Mouse (Mus musculus) c-Kit-positive CD71-positive TER-119-negative erythroid progenitor cells, embryonic 14.5 days (primary cell): Measurements from ENCODE around the gene Akap13.

Source experiments
- DNase-seq: peaks from one replicate; pipeline ENCODE4 v3.0.0-alpha.2; 2013; ENCODE audit warnings: low read depth

Gene Akap13

DNA sequence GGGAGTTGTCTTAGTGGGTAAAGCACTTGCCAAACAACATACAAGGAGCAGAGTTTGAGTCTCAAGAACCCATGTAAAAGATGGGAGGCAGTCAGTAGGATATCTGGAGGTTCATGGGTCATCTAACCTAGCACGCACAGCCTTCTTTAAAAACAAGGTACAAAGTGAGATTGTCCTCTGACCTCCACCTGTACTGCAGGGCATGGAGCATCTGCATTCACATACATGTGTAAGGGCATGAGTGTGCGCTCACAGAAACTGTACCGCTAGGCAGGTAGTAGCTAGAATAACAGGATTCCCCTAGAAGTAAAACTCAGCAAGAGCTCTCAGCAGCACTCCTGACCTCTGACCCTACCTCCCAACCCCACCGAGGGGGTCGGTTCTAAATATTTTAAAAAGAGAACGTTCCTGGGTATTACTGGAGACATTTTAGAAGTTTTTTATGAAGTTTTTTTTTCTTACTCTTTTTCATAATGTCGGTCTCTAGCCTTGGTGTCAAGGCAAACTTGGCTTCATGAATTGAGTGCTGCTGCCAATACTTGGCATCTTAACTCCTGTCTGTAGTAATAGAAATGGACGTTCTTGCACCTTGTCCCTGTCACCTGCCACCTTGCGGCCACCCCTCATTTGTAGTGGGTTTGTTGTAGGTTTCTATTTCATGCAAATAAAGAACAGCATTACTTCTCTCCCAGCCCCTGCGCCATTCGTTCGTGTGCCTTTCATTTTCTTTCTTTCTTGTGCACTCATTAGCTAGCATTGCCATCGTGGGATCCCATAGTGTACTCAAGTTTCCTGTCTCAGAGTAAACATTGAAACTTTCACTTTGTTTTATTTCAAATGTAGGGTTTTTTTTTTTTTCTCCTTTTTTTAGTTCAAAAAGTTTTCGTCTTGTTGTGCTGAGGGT lies 61.6 kb downstream of the Akap13 start:
- no peak for DNase-seq

DNA sequence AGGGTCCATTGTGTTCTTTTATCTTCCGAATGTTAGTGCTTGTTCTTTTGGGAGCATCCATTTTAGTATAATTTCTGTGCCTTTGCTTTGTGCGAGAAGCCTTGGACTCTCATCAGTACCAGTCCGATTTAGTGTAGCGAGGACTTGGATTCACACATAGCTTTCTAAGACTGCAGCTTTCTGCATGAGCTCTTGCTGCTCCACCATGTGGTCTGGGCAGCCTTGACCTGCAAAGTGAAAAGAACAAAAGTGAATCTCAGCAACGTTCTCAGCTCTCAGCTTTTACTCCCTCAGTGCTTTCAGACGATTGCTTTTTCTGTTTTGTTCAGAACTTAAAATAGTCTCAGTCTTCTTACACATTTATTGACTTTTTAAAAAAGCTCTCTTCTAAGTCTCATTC lies 65.2 kb downstream of the Akap13 start:
- DNase-seq: no peak

DNA sequence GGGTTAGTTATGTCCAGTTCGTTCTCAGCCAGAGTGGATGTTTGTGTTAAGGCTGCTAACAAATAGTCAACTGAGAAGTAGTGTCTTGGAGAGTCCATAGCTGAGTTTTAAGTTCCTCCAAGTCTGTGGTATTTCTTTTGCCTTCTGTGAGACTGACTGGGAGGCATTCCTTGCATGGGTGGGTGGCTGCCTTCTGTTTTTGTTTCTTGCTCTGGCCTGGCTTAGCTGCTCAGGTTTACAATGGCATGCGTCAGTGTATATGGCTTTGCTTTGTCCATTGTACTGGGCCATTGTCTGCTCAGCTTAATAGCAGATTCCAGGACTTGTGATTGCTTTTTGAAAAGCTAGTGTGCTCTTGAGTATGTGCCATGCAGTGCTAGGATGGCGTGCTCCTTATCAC lies 65.9 kb downstream of the Akap13 start:
- DNase-seq: no peak

DNA sequence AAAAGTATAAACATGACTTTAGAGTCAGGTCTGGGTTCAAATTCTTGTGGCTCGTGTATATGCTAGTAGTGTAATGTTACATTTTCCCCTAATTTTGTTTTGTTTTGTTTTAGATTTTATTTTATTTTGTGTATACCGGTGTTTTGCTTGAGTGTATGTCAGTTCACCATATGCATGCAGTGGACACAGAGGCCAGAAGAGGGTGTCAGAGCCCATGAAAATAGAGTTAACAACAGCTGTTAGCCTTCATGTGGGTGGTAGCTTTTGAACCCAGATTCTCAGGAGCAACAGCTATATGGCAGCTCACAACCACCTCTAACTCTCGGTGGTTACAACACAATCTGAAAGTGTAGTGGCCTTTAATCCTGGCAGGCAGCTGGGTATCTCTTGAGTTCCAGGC lies 66.9 kb downstream of the Akap13 start:
- DNase-seq: no peak

DNA sequence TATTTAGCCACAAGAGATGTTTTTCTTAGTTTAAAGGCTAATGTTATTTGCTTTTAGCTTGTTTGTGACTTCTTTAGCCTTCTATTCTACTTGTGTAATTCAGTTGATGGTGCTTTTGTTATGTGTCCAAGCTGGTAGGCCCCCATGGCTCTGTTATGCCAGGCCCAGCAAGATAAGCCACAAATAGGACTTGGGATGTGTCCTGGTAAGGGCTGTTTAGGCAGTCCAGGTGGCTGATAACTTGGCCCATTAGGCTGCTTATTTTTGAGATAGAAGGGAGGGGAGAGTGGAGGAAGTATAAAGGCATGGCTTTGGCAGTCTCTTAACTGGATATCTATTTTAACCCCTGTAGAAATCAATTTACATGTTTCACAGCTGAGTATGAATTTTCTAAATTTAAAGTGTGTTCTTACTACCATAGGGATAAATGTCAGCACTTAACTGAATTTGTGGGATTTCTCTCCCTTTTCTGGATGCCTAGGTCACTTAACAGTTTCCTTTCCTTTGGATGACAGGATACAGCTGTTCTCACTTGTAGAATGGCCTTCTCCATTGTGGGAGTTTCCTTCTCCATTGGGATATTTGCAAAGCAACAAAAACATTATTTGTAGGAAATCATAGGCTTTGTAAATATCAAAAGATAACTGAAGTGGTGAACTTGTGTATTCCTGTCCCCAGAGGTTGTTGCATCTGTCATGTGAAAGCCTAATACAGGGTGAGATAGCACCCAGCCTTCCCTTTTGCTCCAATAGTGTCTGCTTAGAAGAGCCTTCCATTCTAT lies 69.6 kb downstream of the Akap13 start:
- DNase-seq: no peak

DNA sequence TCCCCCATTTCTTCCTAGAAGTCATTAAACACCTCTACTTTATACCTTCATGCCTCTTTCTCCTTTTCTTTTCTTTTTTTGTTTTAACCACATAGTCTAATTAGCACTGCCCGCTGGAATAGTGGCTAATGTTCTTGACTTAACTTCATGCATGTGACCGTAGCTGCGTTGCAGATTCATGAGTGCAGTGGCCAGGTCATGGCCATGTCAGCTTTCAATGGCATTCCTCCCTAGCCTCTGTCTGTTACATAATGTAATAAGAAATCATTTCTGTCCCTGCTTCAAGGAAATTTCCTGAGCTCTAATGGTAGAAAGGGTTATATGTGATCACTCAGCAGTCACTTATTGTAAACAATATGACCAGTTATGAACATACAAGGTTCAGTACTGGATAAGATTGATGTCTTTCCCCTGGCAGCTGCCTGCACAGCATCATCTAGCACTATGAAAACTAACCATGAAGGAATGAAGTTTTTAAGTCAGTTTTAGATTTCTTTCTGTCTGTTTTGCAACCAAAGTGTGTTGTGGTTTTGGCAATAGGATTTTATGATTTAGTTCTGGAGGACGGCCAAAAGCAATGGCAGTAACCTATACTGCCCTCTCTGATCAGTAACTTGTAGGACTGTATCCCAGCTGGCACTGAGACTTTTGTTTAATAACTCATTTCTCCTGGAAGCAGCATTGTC lies 70.5 kb downstream of the Akap13 start:
- no peak for DNase-seq

DNA sequence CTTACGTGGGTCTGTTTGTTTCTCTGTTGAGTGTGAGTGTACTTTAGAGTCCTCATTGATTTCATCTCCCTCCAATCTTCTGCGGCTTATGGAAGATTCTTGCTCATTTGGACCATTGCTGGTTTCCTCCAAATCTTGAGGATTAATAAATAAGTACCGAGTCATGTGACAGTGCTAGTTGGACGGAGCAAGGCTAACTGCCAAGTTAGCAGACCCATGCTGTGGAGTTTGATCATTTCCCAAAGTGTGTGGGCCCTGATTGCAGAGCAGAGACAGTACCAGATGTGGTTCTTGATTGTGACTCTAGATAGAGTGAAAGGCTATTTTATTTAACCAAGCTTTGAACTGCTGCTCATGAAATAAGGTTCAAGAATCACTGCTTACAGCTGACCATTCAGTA lies 73.4 kb downstream of the Akap13 start:
- DNase-seq: no peak

DNA sequence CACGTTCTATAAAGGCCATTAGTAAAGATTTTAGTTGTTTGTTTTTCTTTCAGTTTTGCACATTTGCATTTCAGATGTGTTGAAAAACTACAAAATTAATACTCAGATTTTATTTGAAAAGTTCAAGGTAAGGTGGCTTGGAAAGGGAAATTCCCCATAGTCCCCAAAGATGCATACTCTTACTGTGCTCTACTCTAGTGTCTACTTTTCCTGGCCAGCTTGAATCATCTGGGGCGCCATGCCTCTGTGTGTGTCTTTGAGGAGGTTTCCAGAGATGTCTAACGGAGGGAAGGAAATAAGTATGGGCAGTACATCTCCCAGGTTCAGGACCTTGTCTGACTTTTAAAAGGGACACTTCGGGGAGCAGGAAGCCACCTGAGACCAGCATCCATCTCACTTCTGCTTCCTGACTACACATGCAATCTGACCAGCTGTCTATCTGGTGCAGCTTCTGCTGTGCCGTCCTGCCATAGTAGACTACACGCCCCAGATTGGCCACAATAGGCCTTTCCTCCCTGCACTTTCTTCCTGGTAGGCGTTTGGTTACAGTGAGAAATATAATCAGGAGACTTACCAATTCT lies 74.6 kb downstream of the Akap13 start:
- no peak for DNase-seq

DNA sequence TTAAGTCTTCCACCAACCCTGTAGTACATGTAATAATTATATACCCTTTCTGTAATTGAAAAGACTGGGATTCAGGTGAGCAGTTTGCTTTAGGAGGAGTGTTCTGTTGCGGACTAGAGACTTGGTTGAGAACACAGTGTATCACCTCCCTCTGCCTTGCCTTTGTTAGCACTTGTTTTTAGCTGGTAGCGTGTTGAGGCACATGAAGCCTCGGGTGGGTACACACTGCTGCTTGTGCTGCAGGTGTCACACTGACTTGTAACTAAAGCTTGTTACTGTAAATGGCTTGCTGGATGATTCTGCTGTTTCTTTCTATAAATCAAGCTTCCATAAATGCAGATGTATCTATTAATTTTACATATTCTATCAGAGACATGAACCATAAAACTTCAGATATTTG lies 75.3 kb downstream of the Akap13 start:
- no peak for DNase-seq

DNA sequence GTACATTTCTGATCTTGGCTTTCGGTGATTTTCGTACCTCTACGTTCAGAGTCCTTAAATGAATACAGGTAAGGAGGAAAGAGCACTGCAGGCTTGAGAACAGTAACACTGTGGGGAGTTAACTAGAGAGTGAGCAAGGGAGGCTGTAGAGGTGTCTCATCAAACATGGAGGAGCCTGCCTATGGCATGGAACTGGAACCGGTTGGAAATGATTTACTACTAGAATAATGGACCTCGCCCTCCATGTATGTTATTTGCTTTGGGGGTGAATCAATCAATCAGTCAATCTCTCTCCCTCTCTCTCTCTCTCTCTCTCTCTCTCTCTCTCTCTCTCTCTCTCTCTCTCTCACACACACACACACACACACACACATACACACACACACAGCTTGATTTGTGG lies 77.7 kb downstream of the Akap13 start:
- DNase-seq: no peak

DNA sequence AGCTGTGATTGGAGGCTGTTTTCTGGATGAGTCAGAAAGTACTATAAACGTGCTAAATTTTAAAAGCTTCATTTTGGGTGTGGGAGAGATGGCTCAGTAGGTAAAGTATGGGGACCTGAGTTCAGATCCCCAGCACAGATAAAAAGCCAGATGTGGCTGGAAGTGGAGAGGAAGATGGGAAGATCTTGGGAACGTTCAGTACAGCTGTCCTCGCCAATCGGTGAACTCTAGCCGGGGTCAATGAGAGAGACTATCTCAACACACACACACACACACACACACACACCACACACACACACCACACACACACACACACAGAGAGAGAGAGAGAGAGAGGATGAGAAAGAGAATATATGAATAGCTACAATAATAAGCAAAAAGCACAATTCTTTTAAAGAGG lies 81.0 kb downstream of the Akap13 start:
- no peak for DNase-seq

DNA sequence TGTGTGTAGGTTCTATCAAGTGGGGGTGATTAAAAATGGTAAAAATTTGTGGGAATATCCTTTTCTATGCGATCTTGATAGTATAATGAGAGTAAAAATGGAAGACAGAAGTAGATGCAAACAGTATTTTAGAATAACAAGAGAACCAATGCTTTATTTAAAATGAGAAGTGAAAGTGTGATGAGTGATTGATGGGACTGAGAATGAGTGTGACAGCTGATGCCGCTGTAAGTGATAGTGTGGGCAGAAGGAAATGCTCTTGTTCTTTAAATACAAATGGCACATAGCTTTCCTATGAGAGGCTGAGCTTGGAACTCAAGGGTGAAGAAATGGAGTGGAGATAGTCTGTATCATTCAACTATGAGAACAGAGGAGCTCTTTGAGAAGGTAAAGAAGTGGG lies 82.2 kb downstream of the Akap13 start:
- no peak for DNase-seq

DNA sequence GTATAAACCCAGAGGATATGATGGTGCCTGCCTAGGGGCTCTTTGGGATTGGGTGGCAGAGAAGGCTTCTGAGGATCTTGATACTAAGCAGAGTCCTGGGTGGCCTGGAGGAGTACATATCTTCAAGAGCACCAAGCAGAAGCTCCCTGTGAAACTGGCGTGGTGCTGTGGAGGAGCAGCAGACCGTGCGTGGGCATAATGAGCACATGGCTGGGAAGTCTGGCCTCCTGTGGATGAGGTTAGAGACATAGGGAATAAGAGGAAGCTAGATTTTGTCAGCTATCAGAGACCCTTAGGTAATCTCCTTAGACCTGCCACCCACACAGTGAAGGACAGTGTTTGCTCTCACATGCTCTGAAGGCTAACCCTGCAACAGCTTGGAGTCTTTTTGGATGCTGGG lies 83.2 kb downstream of the Akap13 start:
- no peak for DNase-seq

DNA sequence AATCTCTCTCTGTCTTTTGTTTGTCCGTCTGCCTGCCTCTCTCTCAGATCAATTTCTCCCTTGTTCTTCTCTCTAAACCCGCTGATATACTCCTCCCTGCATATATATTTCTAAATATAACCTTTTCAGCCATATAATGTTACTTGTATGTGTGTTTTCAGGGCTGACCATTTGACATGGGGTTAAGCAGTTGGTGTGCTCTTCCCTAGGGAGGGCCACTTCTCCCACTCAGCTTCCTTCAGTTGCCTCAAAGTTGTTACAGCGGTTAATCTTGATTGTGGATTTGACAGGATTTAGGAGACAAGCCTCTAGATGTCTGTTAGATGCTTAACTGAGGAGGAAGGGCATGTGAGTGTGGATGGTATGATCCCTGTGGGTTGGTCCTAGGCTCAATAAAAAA lies 83.8 kb downstream of the Akap13 start:
- DNase-seq: no peak

DNA sequence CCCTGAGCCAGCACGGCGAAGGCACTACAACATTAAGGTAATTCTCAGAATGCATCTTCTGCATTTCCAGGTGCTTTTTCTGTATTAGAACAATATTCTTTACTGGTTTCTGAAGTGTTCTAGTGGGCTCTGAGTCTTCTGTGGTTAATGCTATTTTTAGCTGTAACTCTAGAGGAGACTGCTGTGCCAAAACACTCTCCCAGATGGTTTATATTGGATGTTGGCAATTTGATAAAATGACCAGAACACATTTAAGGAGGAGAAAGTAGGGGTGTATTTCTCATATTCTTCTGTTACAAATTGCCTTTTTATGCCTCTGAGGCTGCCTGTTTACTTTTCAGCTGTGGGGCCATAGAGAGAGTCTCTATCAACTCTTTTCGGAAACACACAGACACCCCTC lies 94.5 kb downstream of the Akap13 start:
- DNase-seq: no peak

DNA sequence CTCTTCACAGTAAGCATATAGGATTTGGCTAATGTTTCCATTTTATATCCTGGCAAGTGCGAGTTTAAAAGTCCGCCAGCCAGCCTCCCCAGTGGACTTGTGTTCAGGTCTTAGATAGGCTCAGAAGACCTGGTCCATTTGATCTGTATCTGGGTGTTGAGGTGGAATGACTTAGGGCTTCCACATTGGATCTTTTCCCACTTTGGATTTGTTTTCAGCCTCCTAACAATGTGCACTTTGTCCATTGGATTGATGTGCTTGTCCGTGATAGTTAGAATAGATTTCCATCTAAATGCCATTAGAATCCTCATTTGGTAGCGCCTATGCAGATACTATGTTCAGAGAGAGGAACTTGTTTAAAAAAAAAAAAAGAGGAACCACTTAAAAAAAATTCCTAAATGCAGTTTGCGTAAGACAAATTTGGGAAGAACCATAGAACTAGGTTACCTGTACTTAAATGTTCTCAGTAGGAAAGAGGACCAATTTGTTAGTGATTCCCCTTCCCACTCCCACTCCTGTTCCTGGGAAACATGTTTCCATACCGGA lies 95.5 kb downstream of the Akap13 start:
- no peak for DNase-seq

DNA sequence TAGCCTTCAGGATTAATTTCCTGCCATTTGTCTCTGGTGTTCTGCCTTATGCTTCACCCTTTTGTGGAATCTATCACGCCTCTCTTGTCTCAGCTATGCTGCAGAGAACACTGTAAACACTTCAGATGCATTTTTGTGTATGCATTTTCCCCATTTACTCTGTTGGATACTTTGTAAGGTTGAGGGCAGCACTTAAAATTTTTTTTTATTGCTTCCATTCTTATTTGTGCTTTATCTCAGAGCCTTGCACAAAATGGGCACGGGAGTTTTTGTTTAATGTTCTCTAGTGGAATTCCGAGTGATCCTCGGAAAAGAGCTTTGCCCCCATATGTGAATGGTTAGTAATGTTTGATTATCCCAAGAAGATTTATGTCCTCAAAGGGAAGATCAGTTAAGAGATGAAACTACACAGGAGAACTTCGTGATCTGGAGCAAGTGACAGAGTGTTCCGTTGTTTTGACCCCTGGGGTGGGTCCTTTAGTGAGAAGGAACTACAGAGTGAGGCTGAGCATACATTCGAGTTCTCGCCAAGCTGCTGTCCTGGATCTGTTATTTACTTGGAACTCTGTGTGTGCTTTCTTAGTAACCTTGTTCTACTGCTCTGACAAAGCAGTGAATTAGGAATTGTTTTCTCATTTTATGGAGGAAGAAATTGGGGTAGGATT lies 97.8 kb downstream of the Akap13 start:
- no peak for DNase-seq

DNA sequence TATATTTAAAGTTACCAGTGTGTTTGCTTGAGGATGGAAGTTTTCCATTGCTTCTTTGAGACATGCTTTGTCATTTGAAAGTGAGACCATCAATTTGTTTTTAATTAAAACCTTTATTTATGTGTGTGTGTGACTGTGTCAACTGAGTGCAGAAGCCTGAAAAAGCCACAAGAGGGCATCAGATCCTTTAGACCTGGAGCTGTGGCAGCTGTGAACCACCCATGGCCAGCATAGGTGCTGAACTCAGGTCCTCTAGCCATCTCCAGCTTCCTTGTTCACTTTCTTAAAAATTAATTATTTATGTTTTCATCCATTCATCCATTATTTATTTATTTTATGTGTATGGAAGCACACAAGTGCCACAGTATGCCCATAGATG lies 98.3 kb downstream of the Akap13 start:
- DNase-seq: no peak

DNA sequence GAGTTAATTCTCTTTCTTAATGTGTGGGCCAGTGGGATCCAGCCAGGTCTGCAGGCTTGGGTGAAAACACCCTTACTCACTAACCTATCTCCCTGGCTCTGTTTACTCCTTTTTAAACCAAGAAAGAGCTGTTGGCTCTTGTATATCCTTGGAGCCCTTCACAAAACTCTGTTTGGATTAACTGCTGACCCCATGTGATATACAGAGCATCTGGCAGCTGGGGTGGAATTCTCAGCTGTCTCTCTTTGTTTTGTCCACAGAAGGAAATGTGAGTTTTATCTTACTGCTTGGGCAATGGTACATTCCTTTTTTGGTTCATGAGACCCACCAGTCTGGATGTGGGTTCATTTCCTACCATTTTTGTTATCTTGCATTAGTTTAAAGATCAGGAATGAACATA lies 98.7 kb downstream of the Akap13 start:
- no peak for DNase-seq

DNA sequence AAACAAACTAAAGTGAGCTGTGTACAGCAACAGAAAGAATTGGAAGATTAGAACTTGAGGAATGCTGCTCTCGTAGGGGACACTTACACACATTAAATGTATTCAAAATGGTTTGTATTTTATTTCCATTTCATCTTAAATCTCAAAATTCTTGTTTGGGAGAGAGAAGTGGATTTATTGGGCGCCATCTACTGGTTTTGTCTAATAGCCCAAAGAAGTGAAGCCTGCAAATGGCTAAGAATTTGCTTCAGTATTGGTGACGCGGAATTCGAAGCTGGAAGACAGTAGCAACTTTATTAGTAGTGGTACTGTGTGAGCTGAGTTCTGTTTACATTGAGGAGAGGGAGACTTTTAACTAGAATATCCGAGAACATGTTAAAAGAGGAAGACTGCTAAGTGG lies 100.6 kb downstream of the Akap13 start:
- no peak for DNase-seq

DNA sequence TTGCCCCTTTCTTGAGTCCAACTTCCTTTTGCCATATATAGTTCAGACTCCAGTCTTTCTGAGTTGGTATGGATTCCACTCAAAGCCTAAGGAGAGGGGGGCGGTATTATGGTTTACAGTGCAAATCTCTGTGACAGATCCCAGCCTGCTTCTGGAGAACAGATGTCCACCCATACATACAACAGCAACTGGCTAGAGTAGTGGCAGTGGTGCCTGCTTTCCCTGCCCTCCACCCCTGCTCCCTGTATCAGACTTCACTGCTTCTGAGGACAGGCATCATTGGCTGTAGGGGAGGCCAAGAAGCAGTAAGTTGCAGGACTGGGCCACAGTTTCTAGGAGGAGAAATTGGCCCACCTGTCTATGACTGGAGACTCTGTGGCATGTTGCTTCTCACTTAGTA lies 102.9 kb downstream of the Akap13 start:
- no peak for DNase-seq

DNA sequence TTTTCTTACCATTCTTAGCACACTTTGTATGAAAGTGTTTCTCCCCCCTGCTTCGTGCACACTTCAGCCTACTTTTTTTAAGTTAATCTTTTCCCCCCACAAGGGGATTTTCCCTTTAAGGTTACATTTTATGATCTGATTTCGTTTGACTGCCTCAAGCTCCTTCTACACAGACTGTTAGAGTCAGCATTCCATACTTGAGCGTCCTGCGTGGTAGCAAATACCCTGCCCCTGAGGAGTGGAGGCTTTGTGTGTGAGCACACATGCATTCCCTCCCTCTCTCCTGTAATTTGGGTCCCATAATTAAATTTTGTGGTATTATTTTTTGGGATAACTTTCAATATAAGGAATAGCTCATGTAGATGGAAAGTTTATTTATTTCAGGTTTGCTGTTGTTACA lies 103.8 kb downstream of the Akap13 start:
- no peak for DNase-seq
